Mouse (Mus musculus): Measurements from ENCODE around the gene Mxra8. TPM values are rescaled to one million over a fixed set of nuclear protein-coding genes. Genes with fewer than 3 reads are reported as not detected.

Mxra8 gene
- 0.11 TPM in 1 of 2 replicates, not detected in the other for polyA plus RNA-seq (2012)

DNA sequence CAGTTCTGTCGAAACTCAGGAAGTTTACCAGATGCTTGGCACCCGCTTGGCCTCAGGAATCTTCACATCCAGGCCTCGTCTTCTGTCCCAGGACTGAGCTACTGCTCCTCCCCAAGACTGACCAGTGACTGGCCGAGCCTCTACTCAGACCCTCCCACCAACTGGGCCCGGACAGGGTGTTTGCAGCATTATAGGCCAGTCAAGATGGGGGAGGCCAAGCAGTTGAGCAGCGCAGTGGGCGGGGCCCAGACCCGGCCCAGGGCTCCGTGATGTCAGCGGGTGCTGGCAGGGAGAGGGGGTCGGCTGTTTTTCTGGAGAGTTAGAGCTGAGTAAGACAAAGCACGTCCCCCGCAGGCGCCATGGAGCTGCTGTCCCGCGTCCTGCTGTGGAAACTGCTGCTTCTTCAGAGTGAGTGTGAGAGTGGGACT lies at the start of gene Mxra8:
Mxra8 (plus strand) TSS at position 198 of the 428 bp plus-strand sequence.
- Histone ChIP-seq H3K9me3 (ENCODE audit: control insufficient read depth, low read length) (no peaks in the 10 kb centered on the region; the same call in 1 of the 2 replicates), H3K4me3 (replicated peaks) (peak within 1 kb of the TSS; percentile 65), H3K4me1 (ENCODE audit: control insufficient read depth) (peaks cover 27% of the 10 kb centered on the region), H3K36me3 (ENCODE audit: control insufficient read depth) (no peaks in the 10 kb centered on the region), H3K27me3 (ENCODE audit: control insufficient read depth) (peaks cover 57% of the 10 kb centered on the region)
- TF ChIP-seq TAL1 (IDR thresholded peaks at IDR 0.05; ENCODE audit: low read length) (no peak), GATA1 (IDR thresholded peaks at IDR 0.05; ENCODE audit: low read length) (no peak)

DNA sequence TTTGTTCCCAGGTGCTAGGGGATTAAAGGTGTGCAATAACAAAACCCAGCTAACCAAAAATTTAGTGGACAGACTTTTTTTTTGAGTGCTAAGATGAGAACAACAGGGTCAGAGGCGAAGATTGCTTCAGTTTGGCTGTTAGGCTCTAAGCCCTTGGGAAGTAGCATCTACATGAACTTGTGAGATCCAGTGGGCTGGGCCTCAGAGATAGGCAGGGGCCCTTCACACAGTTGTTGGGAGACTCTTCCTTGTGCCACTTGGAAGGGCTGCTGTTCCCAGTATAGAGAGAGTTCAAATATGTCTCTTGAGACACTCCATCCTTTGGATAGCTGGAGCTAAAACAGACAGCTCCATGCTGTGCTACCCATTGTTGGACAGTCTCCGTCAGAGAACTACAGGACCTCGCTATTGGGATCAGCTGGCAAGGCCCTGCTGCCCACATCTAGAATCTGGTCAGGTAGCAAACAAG lies 49.4 kb upstream of the Mxra8 start, which contains the start of gene Ankrd65:
Ankrd65 (plus strand) TSS at position 419 of the 469 bp plus-strand sequence.
- TF ChIP-seq TAL1 (IDR thresholded peaks at IDR 0.05; ENCODE audit: low read length): no peak
- no peak for TF ChIP-seq GATA1 (IDR thresholded peaks at IDR 0.05; ENCODE audit: low read length)
- H3K9me3 ChIP-seq (ENCODE audit: control insufficient read depth, low read length): no peaks in the 10 kb centered on the region; the same call in 1 of the 2 replicates
- no peaks in the 10 kb centered on the region for H3K36me3 ChIP-seq (ENCODE audit: control insufficient read depth)
- H3K27me3 ChIP-seq (ENCODE audit: control insufficient read depth): peaks cover 18% of the 10 kb centered on the region
- H3K4me3 ChIP-seq (replicated peaks): no peak within 1 kb of the TSS
- peaks cover 42% of the 10 kb centered on the region for H3K4me1 ChIP-seq (ENCODE audit: control insufficient read depth)

DNA sequence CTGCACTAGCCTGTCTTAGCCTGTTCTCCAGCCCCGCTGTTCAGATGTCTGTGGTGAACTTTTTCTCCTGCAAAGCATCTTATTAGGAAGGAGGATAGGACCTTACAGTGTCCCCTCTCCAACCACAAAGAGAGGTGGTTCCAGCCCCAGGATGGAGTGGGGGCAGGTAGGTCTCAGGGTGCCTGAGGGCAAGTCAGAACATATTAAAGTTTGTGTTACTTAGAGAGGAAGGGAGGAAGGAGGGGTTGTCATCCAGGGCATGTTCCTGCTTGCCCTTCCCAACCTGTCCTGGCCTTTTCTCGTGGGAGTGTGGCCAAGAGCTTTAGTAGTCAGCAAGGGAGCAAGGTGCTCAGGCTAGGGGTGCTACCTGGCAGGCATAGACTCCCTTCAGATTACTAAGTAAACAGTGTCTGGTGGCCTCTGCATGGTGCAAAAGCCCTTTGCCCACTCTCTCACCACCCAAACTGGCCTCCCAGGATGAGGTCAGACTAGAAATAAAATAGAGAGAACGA lies 48.8 kb upstream of the Mxra8 start:
- TF ChIP-seq TAL1 (IDR thresholded peaks at IDR 0.05; ENCODE audit: low read length): no peak
- no peak for TF ChIP-seq GATA1 (IDR thresholded peaks at IDR 0.05; ENCODE audit: low read length)
- no peaks in the 10 kb centered on the region; the same call in 1 of the 2 replicates for H3K9me3 ChIP-seq (ENCODE audit: control insufficient read depth, low read length)
- H3K36me3 ChIP-seq (ENCODE audit: control insufficient read depth): no peaks in the 10 kb centered on the region
- H3K4me3 ChIP-seq (replicated peaks): no peak overlapping the region
- H3K4me1 ChIP-seq (ENCODE audit: control insufficient read depth): peaks cover 36% of the 10 kb centered on the region
- H3K27me3 ChIP-seq (ENCODE audit: control insufficient read depth): peaks cover 17% of the 10 kb centered on the region

DNA sequence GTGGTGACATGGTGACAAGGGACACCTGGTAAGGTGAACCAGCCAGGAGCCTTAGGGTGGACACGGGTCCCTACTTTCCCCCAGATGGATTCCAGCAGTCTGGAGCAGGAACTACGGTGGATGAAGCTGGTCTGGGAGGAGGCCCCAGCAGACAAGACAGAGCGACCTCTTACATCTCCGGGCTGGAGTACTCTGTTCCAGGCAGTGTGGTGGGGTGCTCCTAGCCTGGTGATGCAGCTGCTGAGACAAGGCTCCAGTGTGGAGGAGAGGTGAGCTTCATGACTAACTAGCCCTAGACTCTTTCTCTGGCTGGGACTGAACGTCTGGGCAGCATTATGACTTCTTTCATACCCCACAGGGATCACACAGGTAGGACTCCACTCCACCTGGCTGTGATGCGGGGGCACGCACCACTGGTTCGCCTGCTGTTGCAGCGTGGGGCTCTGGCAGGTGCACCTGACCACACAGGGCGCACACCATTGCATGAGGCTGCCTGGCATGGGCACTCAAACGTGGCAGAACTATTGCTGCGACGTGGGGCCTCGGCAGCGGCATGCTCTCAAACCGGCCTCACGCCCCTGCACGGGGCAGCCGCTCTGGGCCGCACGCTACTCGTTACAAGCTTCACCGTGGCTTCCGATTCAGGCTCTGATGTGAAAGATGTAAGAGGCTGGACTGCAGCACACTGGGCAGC lies 48.1 kb upstream of the Mxra8 start:
- Histone ChIP-seq H3K4me3 (replicated peaks) (no peak overlapping the region), H3K27me3 (ENCODE audit: control insufficient read depth) (peaks cover 24% of the 10 kb centered on the region), H3K9me3 (ENCODE audit: control insufficient read depth, low read length) (no peaks in the 10 kb centered on the region; the same call in 1 of the 2 replicates), H3K4me1 (ENCODE audit: control insufficient read depth) (peaks cover 31% of the 10 kb centered on the region), H3K36me3 (ENCODE audit: control insufficient read depth) (no peaks in the 10 kb centered on the region)
- TF ChIP-seq TAL1 (IDR thresholded peaks at IDR 0.05; ENCODE audit: low read length) (no peak), GATA1 (IDR thresholded peaks at IDR 0.05; ENCODE audit: low read length) (no peak)

DNA sequence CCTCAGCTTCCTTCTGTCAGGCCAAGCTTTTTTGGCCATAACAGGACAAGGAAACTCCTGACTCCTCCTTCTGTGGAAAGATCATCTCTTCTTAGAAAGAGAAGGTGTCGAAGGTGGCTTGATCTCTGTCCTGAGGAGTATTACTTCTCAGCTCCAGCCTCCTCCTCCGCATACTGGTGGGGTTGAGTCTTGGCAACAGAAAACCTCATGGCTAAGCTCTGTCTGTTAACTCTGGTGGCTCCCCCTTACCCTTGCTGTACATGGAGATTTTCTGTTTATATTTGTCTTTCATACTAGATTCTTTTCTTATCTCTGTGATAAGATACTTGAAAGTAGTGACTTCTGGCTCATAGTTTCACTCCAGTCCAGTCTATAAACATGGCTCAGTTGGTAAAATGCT lies 45.8 kb upstream of the Mxra8 start:
- Histone ChIP-seq H3K4me3 (replicated peaks) (no peak overlapping the region), H3K36me3 (ENCODE audit: control insufficient read depth) (no peaks in the 10 kb centered on the region), H3K27me3 (ENCODE audit: control insufficient read depth) (peaks cover 38% of the 10 kb centered on the region), H3K4me1 (ENCODE audit: control insufficient read depth) (peaks cover 21% of the 10 kb centered on the region), H3K9me3 (ENCODE audit: control insufficient read depth, low read length) (no peaks in the 10 kb centered on the region; the same call in 1 of the 2 replicates)
- TF ChIP-seq GATA1 (IDR thresholded peaks at IDR 0.05; ENCODE audit: low read length) (no peak), TAL1 (IDR thresholded peaks at IDR 0.05; ENCODE audit: low read length) (no peak)

DNA sequence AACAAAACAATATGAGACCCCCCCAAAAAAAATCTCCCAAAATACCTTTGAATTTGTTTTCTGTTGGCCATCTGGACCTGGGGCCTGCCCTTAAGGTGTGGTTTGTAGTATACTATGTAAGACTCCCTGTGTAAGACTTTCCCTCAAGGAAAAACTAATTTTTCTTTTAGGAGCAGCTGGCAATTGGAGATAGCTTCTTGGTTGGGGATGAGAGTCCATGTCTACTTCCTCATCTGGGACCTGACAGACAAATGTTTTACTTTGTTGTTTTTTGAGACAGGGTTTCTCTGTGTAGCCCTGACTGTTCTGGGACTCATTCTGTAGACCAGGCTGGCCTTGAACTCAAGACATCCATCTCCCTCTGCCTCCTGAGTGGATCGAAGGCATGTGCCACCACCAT lies 37.4 kb upstream of the Mxra8 start:
- H3K9me3 ChIP-seq (ENCODE audit: control insufficient read depth, low read length): no peaks in the 10 kb centered on the region
- H3K27me3 ChIP-seq (ENCODE audit: control insufficient read depth): peaks cover 15% of the 10 kb centered on the region
- no peak for TF ChIP-seq GATA1 (IDR thresholded peaks at IDR 0.05; ENCODE audit: low read length)
- TF ChIP-seq TAL1 (IDR thresholded peaks at IDR 0.05; ENCODE audit: low read length): no peak
- H3K36me3 ChIP-seq (ENCODE audit: control insufficient read depth): peaks cover 27% of the 10 kb centered on the region
- H3K4me3 ChIP-seq (replicated peaks): no peak overlapping the region
- H3K4me1 ChIP-seq (ENCODE audit: control insufficient read depth): peaks cover 34% of the 10 kb centered on the region

DNA sequence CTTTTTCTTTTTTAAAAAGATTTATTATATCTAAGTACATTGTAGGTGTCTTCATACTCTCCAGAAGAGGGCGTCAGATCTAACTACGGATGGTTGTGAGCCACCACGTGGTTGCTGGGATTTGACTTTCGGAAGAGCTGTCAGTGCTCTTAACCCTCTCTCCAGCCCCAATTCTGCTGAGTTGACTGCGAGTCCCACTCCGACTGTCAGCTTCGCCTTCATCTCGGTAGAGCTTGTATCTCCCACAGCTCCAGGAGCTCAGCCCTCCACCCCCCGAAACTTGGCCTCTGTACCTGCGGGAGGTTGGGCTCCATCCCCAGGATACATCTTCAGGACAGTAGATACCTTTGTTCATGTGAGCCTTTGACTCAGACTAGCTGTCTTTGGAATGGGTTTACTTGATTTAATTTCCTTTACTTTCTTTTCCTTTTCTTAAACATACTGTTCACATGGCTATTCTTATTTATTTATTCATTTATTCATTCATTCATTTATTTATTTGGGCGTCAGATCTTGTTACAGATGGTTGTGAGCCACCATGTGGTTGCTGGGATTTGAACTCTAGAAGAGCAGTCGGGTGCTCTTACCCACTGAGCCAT lies 36.6 kb upstream of the Mxra8 start, which contains the start of gene Mrpl20:
Mrpl20 (plus strand) TSS at position 138 of the 599 bp plus-strand sequence.
- peak within 1 kb of the TSS; percentile 73 for H3K4me3 ChIP-seq (replicated peaks)
- H3K27me3 ChIP-seq (ENCODE audit: control insufficient read depth): peaks cover 13% of the 10 kb centered on the region
- no peak for TF ChIP-seq GATA1 (IDR thresholded peaks at IDR 0.05; ENCODE audit: low read length)
- no peak for TF ChIP-seq TAL1 (IDR thresholded peaks at IDR 0.05; ENCODE audit: low read length)
- H3K9me3 ChIP-seq (ENCODE audit: control insufficient read depth, low read length): no peaks in the 10 kb centered on the region
- H3K4me1 ChIP-seq (ENCODE audit: control insufficient read depth): peaks cover 34% of the 10 kb centered on the region
- H3K36me3 ChIP-seq (ENCODE audit: control insufficient read depth): peaks cover 33% of the 10 kb centered on the region

DNA sequence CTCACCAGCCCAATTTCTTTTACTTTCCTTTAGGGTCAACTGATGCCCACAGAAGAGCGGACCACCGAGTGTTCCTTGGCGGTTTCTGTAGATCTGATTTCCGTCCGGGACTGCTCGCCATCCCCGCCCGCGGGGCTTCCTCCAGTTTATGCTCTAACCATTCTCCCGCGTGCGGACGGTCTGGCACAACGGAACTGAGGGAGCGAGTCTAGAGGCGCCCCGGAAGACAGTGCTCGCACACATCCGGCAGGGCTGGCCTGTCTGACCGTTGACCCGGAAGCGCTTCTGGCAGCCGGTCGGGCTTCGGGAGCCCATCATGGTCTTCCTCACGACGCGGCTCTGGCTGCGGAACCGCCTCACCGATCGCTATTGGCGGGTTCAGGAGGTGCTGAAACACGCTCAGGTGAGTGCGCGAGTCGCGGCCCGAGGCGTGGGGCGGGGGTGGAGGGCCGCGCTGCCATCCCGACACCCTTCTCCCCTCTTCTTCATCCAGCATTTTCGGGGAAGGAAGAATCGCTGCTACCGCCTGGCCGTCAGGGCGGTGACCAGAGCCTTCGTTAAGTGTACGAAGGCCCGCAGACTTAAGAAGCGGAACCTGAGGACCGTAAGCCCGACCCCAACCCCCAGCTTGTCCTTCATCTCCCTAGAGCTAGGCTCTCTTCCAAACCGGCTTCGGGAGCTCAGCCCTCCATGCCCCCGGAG lies 36.0 kb upstream of the Mxra8 start:
- H3K4me1 ChIP-seq (ENCODE audit: control insufficient read depth): peaks cover 34% of the 10 kb centered on the region
- H3K27me3 ChIP-seq (ENCODE audit: control insufficient read depth): peaks cover 9% of the 10 kb centered on the region
- peak overlapping the region; percentile 73 for H3K4me3 ChIP-seq (replicated peaks)
- H3K9me3 ChIP-seq (ENCODE audit: control insufficient read depth, low read length): no peaks in the 10 kb centered on the region
- no peak for TF ChIP-seq TAL1 (IDR thresholded peaks at IDR 0.05; ENCODE audit: low read length)
- peaks cover 40% of the 10 kb centered on the region for H3K36me3 ChIP-seq (ENCODE audit: control insufficient read depth)
